Mouse (Mus musculus) mesoderm, embryonic 11.5 days (tissue): Measurements from ENCODE around the gene Gm17364.
"Not testable (repeated sequence)": the region's sequence is repeated elsewhere in the genome, so short reads cannot be mapped to it uniquely, and the experiment has no call there.

Source experiments
- DNase-seq: peaks from one replicate; pipeline ENCODE4 v3.0.0-alpha.2; 2012; ENCODE audit warnings: low read depth, low spot score

Gene Gm17364

GRCm38 (mm10) chr13:41251667-41252066 is 22.1 kb downstream of the Gm17364 start:
- no peak for DNase-seq

GRCm38 (mm10) chr13:41251232-41251631 is 22.5 kb downstream of the Gm17364 start:
- not testable (repeated sequence) for DNase-seq

DNA sequence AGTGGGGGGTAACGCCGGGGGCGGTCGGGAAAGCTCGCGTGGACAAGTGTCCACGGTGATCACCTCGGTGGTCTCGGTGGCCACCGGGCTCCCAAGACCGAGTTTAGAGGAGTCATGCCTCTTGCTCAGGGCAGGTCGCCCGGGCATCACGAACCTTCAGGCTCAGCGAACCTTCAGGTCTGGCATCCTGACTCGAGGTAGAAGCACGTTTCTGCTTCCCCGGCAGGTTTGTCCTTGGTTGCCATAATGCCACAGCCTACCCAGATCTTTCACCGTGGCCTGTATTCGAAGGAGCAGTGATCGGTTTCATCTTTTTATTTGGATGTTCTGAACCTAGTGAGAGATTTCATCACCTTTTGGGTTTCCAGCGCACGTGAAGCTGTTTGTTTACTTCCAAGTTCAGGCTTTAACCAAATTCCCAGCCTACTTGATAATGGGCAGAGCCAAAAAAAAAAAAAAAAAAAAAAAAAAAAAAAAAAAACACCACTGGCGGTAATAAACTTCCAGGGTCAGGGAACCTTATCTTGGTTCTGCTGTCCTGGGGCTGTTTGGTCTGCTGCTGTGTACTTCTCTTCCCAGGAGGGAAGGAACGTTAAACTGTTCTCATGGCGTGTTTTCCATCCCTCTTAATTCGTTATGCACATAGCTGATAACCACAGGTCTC is 23.3 kb downstream of the Gm17364 start:
- no peak for DNase-seq

- DNase-seq, result peak; percentile 99
Observed at GRCm38 (mm10) chr13:41249538-41250317, 24.0 kb downstream of the Gm17364 start, which contains the start of gene Smim13. Gene Smim13 (plus strand): TSS chr13:41249844.

DNA sequence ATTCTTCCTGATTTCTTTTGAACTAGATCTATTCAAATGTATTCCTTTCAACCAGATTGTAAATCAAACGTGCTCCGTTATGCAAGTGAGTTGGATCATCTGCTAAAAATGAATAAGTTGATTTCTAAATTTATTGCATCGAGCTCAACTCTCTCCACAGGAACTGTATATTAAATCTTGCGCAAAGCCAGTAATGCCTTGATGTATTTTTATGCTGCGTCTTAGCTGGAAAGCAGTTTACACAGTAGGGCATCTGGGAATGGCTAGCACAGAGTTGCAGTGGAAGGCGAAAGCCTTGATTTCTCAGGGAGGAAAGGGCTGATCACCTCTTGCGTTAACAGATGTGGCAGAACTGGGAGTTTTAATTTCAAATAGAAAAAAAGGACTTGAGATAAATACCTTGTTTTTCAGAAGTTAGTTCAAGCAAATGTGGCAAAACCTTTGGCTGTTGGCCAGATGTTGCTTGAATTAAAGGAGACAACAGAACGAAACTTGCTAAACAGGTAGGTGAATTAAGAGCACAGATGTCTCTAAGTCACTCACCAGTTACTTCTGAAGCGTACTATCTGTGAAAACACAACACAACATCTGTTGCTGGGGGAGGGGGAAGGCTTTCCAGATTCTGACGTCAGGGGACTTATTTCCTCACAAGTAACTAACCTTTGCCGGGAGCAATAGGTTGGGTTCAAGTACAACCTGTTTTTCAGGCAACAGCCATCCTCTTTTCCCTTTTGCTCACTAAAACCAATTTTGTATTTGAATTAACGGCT is 24.8 kb downstream of the Gm17364 start:
- DNase-seq, result no peak

GRCm38 (mm10) chr13:41244306-41244830 is 29.4 kb downstream of the Gm17364 start:
- DNase-seq, result no peak

DNA sequence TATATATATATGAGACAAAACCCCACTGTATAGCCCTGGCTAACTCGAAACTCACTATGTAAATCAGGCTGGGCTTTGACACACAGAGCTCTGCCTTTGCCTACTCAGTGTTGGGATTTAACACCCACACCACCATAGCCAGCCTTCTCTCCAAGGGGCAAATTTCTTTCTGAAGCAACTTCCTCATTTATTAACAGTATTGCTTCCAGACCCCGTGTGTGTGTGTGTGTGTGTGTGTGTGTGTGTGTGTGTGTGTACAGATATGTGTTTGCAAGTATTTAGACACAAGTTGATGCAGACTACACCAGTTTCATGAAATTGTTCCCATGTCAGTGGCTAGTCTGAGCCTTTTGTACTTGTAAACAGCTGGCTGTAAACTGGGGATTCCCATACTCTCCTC is 32.2 kb downstream of the Gm17364 start:
- no peak for DNase-seq

GRCm38 (mm10) chr13:41238805-41239130 is 35.0 kb downstream of the Gm17364 start:
- DNase-seq, result peak; percentile 78

GRCm38 (mm10) chr13:41238035-41238804 is 35.6 kb downstream of the Gm17364 start:
- no peak for DNase-seq

DNA sequence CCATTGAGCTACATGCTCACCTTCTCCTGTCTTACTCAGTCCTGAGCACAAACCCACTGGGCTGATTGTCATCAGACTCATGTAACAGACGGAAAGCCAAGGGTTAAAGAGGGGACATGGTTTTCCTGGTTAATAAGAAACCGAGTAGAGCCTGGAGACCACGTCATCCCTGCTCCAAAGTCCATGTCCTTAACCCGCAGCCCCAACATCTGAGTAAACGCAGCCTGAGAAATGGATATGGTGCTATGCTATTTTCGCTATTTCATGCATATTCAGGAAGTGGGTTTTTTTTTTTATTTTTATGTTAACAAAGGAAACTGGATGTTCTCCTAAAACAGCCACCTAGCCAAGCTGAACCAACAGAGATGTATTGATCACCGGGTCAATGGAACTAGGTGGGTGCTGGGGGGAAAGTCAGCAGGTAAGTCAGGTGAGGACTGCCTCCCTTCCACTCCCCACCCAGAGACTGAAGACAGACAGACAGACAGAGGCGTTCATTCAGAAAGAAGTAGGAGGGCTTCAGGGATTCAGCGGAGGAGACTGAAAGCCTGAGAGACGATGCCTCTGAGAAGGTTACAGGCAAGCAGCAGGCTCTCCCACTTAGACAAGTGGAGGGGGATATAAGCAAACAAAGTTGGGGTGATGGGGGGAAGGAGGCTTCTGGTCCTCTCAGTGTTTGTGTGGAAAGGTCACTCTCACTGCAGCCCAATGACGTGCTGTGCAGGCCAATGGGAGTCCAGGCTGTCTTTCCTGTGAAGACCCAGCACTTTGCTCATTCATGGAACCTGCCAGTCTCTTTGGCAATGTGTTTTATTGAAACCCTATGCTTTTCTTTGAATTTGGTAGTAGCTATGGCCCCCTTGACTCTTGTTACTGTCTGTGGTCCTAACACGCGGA is 37.7 kb downstream of the Gm17364 start:
- DNase-seq, result no peak

GRCm38 (mm10) chr13:41235181-41235580 is 38.6 kb downstream of the Gm17364 start:
- no peak for DNase-seq

GRCm38 (mm10) chr13:41233241-41233640 is 40.5 kb downstream of the Gm17364 start:
- DNase-seq, result no peak

DNA sequence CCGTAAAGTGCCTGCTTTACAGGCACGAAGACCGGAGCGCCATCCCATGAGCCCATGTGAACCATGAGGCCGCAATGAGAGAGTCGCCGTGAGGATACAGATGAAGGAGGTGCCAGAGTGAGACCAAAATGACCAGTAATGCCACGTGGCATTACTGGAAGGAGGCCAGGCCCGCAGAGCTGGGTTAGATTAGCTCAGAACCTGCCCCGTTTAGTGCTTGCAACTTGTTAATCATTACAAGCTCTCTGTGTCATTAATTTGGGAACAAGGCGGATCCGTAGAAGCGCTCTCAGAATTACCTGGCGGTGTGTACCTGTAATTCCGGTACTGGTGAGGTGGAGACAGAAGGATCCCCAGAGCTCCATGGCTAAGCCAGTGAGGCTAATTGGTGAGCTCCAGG is 41.6 kb downstream of the Gm17364 start:
- DNase-seq, result no peak

DNA sequence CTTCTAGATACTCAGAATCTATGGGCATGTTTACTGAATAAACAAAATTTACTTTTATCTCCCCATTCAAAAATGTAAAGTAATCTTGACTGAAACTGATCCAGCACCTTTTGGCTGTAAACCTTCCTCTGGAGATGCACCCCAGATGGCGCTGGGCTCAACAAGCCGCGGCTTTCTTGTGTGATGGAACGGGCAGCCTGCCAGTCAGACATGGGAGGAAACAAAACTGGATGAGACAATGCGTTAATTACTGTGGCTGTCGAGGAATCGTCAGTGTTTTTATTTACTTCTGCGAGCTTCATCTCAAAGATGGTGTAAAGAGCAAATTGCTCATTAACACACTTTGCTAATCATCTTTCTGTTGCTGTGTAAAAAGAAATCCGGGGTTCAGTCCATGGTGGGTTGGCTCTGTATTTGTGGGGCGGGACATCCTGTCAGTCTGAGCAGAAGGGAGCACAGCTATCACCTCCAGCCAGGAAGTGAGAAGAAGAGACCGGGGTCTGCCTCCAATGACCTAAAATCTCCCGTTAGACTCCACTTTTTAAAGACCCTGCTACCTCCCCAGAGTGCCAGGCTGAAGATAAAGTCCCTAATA is 42.3 kb downstream of the Gm17364 start:
- no peak for DNase-seq

- no peak for DNase-seq
Observed at GRCm38 (mm10) chr13:41230256-41230655, 43.5 kb downstream of the Gm17364 start.

- DNase-seq, result no peak
Observed at GRCm38 (mm10) chr13:41228060-41228459, 45.7 kb downstream of the Gm17364 start.

DNA sequence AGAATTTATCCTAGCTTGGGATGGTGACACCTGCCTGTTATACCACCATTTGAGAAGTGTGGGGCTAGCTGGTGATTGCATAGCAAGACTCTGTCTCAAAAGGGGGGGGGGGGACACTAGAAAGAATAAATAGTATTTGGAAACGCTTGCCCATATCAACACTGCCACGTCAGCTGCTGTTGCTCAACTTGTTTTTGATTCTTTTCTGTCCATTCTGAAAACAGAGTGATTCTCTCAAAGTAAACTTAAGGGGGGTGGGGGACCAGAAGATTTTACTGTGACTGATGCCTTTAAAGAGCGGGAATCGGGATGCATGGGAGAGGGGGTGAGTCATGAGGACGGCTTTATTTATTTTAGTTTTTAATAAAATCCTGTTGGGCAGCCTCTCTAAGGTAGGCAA is 47.3 kb downstream of the Gm17364 start:
- DNase-seq, result no peak
